Mouse (Mus musculus) cerebellum, adult (tissue): Measurements from ENCODE around the gene Igsf21.

ENCODE experiments used
- ATAC-seq: cut with Nextera tagmentation; 2 replicates; pipeline ENCODE4 v1.9.2; 2017; ENCODE audit warnings: mild to moderate bottlenecking, moderate library complexity, mixed read lengths; ENCODE audit not compliant: insufficient number of reproducible peaks, low FRiP score, low TSS enrichment

The Igsf21 gene

GRCm38 (mm10) chr4:140147857-140148695 is 98.5 kb downstream of the Igsf21 start:
- ATAC-seq, result 0 out of 2 replicates have a peak, but pooled peaks have one; percentile 19

GRCm38 (mm10) chr4:140147079-140147840 is 99.3 kb downstream of the Igsf21 start:
- 0 out of 2 replicates have a peak, but pooled peaks have one; percentile 33 for ATAC-seq

- ATAC-seq, result no peak
Measured at GRCm38 (mm10) chr4:140143884-140144525, 102.6 kb downstream of the Igsf21 start.

GRCm38 (mm10) chr4:140143178-140143577 is 103.4 kb downstream of the Igsf21 start:
- no peak for ATAC-seq

GRCm38 (mm10) chr4:140140485-140140884 is 106.1 kb downstream of the Igsf21 start:
- no peak for ATAC-seq

GRCm38 (mm10) chr4:140138846-140139245 is 107.7 kb downstream of the Igsf21 start:
- ATAC-seq, result no peak

- ATAC-seq, result no peak
Measured at GRCm38 (mm10) chr4:140131625-140132321, 114.8 kb downstream of the Igsf21 start.

GRCm38 (mm10) chr4:140131201-140131600 is 115.4 kb downstream of the Igsf21 start:
- ATAC-seq, result no peak

- no peak for ATAC-seq
Measured at GRCm38 (mm10) chr4:140129553-140130275, 116.9 kb downstream of the Igsf21 start.

- ATAC-seq, result no peak
Measured at GRCm38 (mm10) chr4:140128116-140128515, 118.5 kb downstream of the Igsf21 start.

- ATAC-seq, result no peak
Measured at GRCm38 (mm10) chr4:140125806-140126205, 120.8 kb downstream of the Igsf21 start.

- ATAC-seq, result no peak
Measured at GRCm38 (mm10) chr4:140122534-140122933, 124.0 kb downstream of the Igsf21 start.

- peak; percentile 82 for ATAC-seq
Measured at GRCm38 (mm10) chr4:140117275-140117691, 129.3 kb downstream of the Igsf21 start.

GRCm38 (mm10) chr4:140115756-140116155 is 130.8 kb downstream of the Igsf21 start:
- ATAC-seq, result no peak

- ATAC-seq, result no peak
Measured at GRCm38 (mm10) chr4:140115053-140115452, 131.5 kb downstream of the Igsf21 start.

- no peak for ATAC-seq
Measured at GRCm38 (mm10) chr4:140113690-140114475, 132.7 kb downstream of the Igsf21 start.

- ATAC-seq, result peak; percentile 49; the same call in 1 of the 2 replicates
Measured at GRCm38 (mm10) chr4:140109626-140109948, 137.0 kb downstream of the Igsf21 start.

GRCm38 (mm10) chr4:140108871-140109625 is 137.5 kb downstream of the Igsf21 start:
- ATAC-seq, result peak; percentile 22; the same call in 1 of the 2 replicates
